Mouse (Mus musculus) left cerebral cortex, adult 2 months (tissue): ENCODE results near the gene Shank2. TPM values are rescaled to one million over a fixed set of nuclear protein-coding genes. Genes with fewer than 3 reads are reported as not detected.

Experiments
- DNase-seq, 2 experiments: peaks; one replicate each; pipeline ENCODE4 v3.0.0; 2021 to 2022; ENCODE audit warnings: low spot score in 2 of 2, mixed read lengths in 1 of 2; ENCODE audit errors: extremely low spot score in 1 of 2
- H3K27ac ChIP-seq: fragments of 200-600 bp; 2 replicates; pipeline ENCODE4 v1.8.1; 2022
- H3K4me3 ChIP-seq: fragments of 200-600 bp; 2 replicates; pipeline ENCODE4 v1.8.1; 2022
- CTCF ChIP-seq: fragments of 200-600 bp; IDR thresholded peaks from 2 replicates; pipeline ENCODE4 v1.8.1; 2022; ENCODE audit warnings: antibody characterized with exemption, mild to moderate bottlenecking, moderate library complexity
- intact Hi-C: fragments of 180-260 bp; cut with DNase I; formaldehyde crosslinking; loops from one replicate; pipeline ENCODE4 v1.15.1; 2025
- total RNA-seq, 2 experiments: library from RNA; stranded (reverse); gene quantifications; 2 replicates each; pipeline ENCODE4 v1.2.3; 2021

Gene Shank2
- total RNA-seq, 2 experiments from 2014 or later: 163 to 170 TPM

- intact Hi-C loops: loop anchor here (1.0 kb wide), 1 partner anchor 175 kb away; no protein-coding TSS in a partner anchor
- TF ChIP-seq CTCF: no peak
- peak overlapping the region; percentile 40 for H3K4me3 ChIP-seq
- no peak for DNase-seq
- H3K27ac ChIP-seq: peak overlapping the region; percentile 67
Measured at GRCm38 (mm10) chr7:144238992-144239391, 237.3 kb downstream of the Shank2 start.

- peak; percentile 2; the same call in 1 of the 2 replicates for TF ChIP-seq CTCF
- Histone ChIP-seq H3K4me3 (peak overlapping the region; percentile 40), H3K27ac (peak overlapping the region; percentile 67)
- intact Hi-C loops: loop anchor here (1.0 to 2.0 kb wide), 2 partner anchors 45 to 175 kb away; no protein-coding TSS in a partner anchor
- no peak for DNase-seq
Measured at GRCm38 (mm10) chr7:144239571-144240370, 238.0 kb downstream of the Shank2 start.

GRCm38 (mm10) chr7:144240736-144241343 is 239.1 kb downstream of the Shank2 start:
- H3K27ac ChIP-seq: peak overlapping the region; percentile 40; the same call in 1 of the 2 replicates
- peak; percentile 30 for TF ChIP-seq CTCF
- DNase-seq: no peak
- peak overlapping the region; percentile 40 for H3K4me3 ChIP-seq
- intact Hi-C loops: loop anchor here (2.0 kb wide), 1 partner anchor 44 kb away; no protein-coding TSS in a partner anchor

- no peak overlapping the region for H3K4me3 ChIP-seq
- DNase-seq: no peak
- no peak overlapping the region for H3K27ac ChIP-seq
- intact Hi-C loops: no loop called here
- no peak for TF ChIP-seq CTCF
Measured at GRCm38 (mm10) chr7:144244203-144244602, 242.5 kb downstream of the Shank2 start.

- intact Hi-C loops: no loop called here
- DNase-seq: no peak
- TF ChIP-seq CTCF: no peak
- H3K27ac ChIP-seq: no peak overlapping the region
- H3K4me3 ChIP-seq: no peak overlapping the region
Measured at GRCm38 (mm10) chr7:144246271-144246670, 244.5 kb downstream of the Shank2 start.

- no peak overlapping the region for H3K4me3 ChIP-seq
- peak; percentile 34 for TF ChIP-seq CTCF
- intact Hi-C loops: no loop called here
Measured at GRCm38 (mm10) chr7:144248686-144249422, 247.1 kb downstream of the Shank2 start.

GRCm38 (mm10) chr7:144250791-144251190 is 249.1 kb downstream of the Shank2 start:
- DNase-seq: no peak
- intact Hi-C loops: no loop called here
- Histone ChIP-seq H3K27ac (peak overlapping the region; percentile 80), H3K4me3 (no peak overlapping the region)
- no peak for TF ChIP-seq CTCF

More at GRCm38 (mm10) chr7:144248686-144249422, 247.1 kb downstream of the Shank2 start:
- H3K27ac ChIP-seq: no peak overlapping the region
- no peak for DNase-seq

- peak overlapping the region; percentile 80 for H3K27ac ChIP-seq
- no peak; the same call in none of the 2 replicates for TF ChIP-seq CTCF
- no peak overlapping the region for H3K4me3 ChIP-seq
- intact Hi-C loops: no loop called here
- peak in 1 of 2 experiments; percentile 27 for DNase-seq
Measured at GRCm38 (mm10) chr7:144251250-144251649, 249.5 kb downstream of the Shank2 start.

- Histone ChIP-seq H3K4me3 (no peak overlapping the region), H3K27ac (no peak overlapping the region)
- no peak for DNase-seq
- TF ChIP-seq CTCF: no peak
- intact Hi-C loops: no loop called here
Measured at GRCm38 (mm10) chr7:144254674-144255246, 253.0 kb downstream of the Shank2 start.

GRCm38 (mm10) chr7:144257821-144258220 is 256.1 kb downstream of the Shank2 start:
- H3K4me3 ChIP-seq: no peak overlapping the region
- intact Hi-C loops: no loop called here
- H3K27ac ChIP-seq: no peak overlapping the region
- TF ChIP-seq CTCF: no peak
- no peak for DNase-seq

- Histone ChIP-seq H3K27ac (no peak overlapping the region), H3K4me3 (no peak overlapping the region)
- intact Hi-C loops: no loop called here
- DNase-seq: no peak
- no peak for TF ChIP-seq CTCF
Measured at GRCm38 (mm10) chr7:144258332-144258731, 256.6 kb downstream of the Shank2 start.

- Histone ChIP-seq H3K4me3 (no peak overlapping the region), H3K27ac (no peak overlapping the region)
- DNase-seq: no peak
- intact Hi-C loops: no loop called here
- TF ChIP-seq CTCF: no peak
Measured at GRCm38 (mm10) chr7:144262666-144263065, 260.9 kb downstream of the Shank2 start.
